Mouse (Mus musculus) c-Kit-negative CD71-positive TER-119-positive erythroid progenitor cells, embryonic 14.5 days (primary cell): ENCODE measurements around the gene Fdps.

Experiments used
- DNase-seq: peaks from one replicate; pipeline ENCODE4 v3.0.0-alpha.2; 2013; ENCODE audit warnings: low read depth, low spot score

Fdps gene

GRCm38 (mm10) chr3:89101812-89102494 is at the start of gene Fdps:
TSS of gene Fdps (minus strand) at chr3:89101959.
- DNase-seq = peak; percentile 98

DNA sequence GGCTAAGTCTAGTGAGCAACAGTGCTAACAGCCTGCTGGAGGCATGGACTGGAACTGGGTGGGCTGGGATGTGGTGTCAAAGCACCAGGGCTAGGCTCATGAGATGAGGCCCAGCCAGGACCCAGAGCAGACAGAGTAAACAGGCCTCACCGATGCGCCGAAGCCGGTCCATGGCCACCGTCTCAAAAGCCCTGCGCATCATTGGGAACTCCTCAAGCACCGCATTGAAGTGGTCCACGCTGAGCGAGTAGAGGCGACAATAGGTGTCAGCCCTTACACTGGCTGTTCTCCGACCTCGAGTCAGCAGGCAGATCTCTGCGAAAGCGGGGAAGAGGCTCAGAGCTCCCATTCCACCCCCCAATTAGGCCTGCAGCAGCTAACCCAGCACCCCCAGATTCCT is 46.8 kb upstream of the Fdps start:
- DNase-seq = no peak

DNA sequence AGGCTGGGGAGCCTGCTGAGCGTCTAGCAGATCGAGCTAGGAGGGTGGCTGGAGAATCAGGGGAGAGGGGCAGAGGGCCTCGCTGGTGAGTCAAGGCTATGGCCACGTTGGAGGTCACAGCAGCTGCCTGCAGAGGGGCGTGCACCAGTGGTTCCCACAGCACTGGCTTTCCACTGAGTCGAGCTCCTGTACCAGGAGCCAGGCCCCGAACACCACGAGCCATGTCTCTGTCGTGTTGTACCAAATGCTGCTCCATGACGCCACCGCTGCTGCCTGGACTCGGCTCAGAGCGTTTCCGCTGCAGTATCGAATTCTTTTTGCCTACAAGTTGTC is 46.2 kb upstream of the Fdps start:
- DNase-seq = no peak

GRCm38 (mm10) chr3:89147101-89147978 is 45.6 kb upstream of the Fdps start:
- peak; percentile 60 for DNase-seq

GRCm38 (mm10) chr3:89145566-89145965 is 43.8 kb upstream of the Fdps start:
- no peak for DNase-seq

DNA sequence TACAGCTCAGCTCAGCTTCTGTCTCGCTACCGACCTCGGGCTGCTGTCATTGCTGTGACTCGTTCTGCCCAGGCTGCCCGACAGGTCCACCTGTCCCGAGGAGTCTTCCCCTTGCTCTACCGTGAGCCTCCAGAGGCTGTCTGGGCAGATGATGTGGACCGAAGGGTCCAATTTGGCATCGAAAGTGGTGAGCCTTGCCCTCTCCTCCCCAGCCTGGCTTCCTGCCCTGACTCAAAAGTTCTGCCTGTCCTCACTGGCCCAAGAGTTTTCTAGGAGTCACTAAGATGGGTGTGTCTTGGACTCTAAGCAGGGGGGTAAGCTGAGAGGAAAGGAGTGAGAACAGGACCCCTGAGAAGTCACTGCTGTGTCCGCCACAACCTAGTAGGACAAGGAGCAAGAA is 43.1 kb upstream of the Fdps start:
- no peak for DNase-seq

- DNase-seq = peak; percentile 52
Measured at GRCm38 (mm10) chr3:89136365-89136764, 34.6 kb upstream of the Fdps start.

DNA sequence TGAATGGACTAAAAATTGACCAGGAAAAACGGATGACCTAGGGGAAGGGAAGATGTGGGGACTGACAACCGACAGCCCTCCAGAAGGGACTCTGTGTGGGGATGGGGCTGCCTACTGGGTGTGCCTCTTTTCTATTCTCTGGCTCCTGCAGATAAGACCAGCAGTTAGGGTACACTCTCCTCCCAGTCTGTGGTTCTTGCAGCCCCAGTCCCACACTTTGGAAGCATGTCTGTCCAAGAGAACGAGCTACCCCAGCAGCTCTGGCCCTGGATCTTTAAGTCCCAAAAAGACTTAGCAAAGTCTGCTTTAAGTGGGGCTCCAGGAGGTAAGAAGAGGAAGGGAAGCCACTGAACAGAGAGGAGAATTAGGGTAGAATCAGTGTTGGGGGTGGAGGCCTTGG is 34.2 kb upstream of the Fdps start, which contains the start of gene Pklr:
Pklr (plus strand) TSS at position 185 of the 400 bp plus-strand sequence.
- DNase-seq = peak; percentile 49

- peak; percentile 42 for DNase-seq
Measured at GRCm38 (mm10) chr3:89133752-89134151, 32.0 kb upstream of the Fdps start.

DNA sequence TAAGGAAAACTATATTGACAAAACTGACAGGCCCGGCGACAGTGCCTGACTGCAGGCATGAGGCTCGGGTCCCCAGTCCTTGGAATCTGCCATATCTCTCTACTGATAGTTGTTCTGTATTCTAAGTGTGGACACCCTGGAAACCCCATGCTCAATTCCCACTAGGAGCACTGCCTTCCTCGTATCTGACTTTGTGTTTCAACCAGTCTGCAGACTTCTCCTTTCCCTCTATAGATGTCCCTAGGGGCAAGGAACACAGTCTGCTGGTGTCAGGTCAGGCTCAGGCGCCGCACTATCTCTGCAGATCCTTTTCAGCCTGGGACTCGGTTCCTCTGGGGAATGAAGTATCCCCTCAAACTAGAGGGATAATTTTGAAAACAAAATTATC is 31.3 kb upstream of the Fdps start:
- DNase-seq = no peak

DNA sequence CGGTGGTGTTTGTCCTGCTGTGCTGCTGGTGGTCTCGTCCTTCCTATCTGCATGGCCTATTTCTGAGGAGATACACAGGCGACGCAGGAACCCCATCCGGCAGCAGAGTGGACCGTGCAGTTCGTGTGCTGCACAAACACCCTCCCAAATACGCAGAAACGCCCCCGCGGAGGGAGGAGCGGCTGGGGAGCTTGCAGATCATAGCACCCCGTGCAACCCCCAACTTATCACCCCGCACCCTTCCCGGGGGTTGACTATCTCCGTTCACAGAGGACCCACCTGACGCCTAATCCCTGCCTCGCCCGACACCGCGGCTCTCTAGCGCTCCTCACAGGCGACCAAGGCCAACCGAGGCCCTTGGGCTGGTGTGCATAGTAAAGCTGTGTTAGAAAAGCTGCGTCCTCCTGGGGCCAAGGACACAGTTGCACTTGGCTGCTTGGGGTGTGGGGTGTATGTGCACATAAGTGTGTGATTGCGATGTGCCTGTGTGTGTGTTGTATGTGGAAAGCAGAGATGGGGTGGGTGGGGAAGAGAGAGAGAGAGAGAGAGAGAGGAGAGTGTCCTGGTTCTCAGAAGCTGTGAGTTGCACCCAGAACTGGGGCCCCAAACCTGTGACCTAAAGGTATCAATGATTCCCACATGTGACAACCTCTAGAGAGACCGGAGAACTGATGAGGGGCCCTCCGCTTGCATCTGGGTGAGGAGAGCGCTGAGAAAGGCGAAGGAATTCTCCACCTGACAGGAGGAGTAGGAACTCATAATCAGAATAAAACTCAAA is 30.7 kb upstream of the Fdps start:
- DNase-seq = peak; percentile 67

DNA sequence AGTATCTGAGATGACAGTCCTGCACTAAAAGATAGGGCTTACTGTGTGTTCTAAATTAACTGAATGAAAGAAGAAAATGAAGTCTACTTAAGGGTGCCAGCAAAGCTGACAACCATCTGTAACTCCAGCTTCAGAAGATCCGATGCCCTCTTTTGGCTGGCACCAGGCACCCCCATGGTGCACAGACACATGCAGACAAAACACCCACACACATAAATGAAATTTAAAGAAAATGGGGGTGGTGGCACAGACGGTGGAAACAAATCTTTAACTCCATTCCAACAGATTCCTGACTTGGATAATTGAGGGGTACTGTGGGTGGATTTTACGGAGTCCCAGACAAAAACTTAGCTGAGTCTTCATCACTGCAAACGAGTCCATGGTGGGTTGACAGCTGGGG is 30.1 kb upstream of the Fdps start:
- no peak for DNase-seq

GRCm38 (mm10) chr3:89129908-89130307 is 28.1 kb upstream of the Fdps start:
- DNase-seq = no peak

DNA sequence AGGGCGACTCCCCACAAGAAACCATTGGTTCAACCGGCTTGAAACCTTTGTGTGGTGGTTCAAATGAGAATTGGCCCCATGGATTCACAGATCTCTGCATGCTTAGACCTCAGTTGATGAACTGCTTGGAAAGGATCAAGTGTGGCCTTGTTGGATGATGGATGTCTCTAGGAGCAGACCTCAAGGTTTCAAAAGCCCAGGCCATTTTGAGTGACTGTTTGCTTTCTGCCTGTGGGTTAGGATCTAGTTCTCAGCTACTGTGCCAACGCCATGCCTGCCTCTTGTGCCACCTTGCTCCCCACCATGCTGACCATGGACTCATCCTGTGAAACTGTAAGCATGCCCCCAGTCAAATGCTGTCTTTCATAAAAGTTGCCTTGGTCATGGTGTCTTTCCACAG is 24.2 kb upstream of the Fdps start:
- no peak for DNase-seq

- no peak for DNase-seq
Measured at GRCm38 (mm10) chr3:89124241-89124640, 22.5 kb upstream of the Fdps start.

DNA sequence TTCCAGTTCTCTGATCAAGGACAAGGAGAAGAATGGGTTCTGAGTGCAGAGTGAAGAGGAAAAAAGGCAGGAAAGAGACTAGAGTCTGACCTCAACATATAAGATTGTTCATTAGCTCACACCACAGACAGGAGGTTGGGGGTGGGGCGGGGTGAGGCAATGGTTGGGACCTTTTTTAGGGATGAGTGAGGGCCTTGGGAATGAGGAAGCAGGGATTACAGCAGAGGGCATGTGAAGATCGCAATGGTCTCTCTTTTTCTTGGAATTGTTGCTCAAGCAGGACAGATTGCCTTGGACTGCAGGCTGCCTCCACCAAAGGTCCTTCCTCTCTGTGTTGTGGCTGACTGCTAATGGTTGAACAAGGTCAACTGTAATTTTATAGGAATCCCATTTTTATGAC is 21.6 kb upstream of the Fdps start:
- DNase-seq = no peak

GRCm38 (mm10) chr3:89115522-89115921 is 13.8 kb upstream of the Fdps start:
- peak; percentile 57 for DNase-seq

DNA sequence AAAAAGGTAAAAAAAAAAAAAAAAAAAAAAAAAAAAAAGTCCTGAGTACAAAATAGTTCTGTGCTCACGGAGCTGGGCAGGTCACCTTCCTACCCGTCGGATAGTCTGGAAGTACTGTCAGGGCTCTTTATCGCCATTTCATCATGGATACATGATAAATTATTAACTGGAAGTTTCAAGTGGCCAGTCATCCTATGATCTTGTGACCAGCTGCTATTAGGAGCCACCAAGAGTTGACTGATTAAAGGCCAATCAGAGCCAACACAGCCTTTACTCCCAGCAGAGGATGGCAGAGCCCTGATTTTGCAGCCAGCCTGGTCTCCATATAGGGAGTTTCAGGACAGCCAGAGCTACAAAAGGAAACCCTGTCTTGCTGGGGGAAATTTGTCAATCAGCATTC is 11.3 kb upstream of the Fdps start:
- DNase-seq = no peak

GRCm38 (mm10) chr3:89108146-89108545 is 6.4 kb upstream of the Fdps start:
- no peak for DNase-seq

DNA sequence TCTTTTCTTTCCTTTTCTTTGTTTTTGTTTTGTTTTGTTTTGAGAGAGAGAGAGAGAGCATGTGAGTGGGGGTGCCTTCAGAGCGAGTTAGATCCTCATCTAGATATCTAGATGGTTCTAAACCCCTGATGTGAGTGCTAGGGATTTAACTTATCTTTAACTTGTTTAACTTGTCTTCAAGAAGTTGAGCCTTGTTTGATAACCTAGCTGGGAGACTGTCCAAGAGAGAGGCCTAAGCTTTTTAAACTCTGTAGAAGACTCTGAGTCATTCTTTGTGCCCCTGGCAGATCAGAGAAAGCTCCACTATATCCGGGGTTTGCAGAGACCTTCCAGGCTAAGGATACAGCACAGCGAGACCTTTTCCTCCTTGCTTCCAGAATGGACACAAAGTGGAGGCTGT is 5.8 kb upstream of the Fdps start:
- no peak for DNase-seq

GRCm38 (mm10) chr3:89106881-89107280 is 5.1 kb upstream of the Fdps start:
- DNase-seq = no peak

DNA sequence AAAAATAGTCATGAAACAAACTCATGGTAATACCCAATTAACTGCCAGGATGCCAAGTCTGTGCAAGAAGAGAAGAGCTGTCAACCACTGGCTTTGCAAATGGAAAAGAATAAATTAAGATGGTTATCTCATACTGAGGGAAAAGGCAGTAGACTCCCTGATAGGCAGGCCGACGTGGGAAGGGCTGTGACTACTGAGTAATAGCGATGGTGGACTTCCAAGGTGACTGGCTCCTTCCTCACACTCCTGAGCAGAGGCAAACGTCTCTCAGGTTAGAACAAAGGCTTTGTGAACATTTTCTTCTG is 1.5 kb upstream of the Fdps start:
- DNase-seq = no peak
